Mouse (Mus musculus) heart, postnatal 0 days (tissue): ENCODE measurements around the gene Gtsf1. TPM values are rescaled to one million over a fixed set of nuclear protein-coding genes. Genes with fewer than 3 reads are reported as not detected.
A peak's percentile ranks its signal among the peaks of the same experiment; 100 is the strongest.

ENCODE experiments used
- ATAC-seq: fragments of 200-750 bp; cut with Nextera tagmentation; 2 replicates; pipeline ENCODE4 v1.8.0; 2017; ENCODE audit warnings: low read depth, moderate number of reproducible peaks, moderate library complexity; ENCODE audit not compliant: insufficient read depth
- DNase-seq: peaks from one replicate; pipeline ENCODE4 v3.0.0-alpha.2; 2016; ENCODE audit warnings: low spot score
- H3K27ac ChIP-seq: fragments of 300-500 bp; sonication (generic); 2 replicates; pipeline ENCODE4 v1.5.1; 2014; ENCODE audit warnings: low read depth, mild to moderate bottlenecking
- H3K27me3 ChIP-seq: fragments of 300-500 bp; sonication (generic); 2 replicates; pipeline ENCODE4 v1.6.1; 2014; ENCODE audit warnings: low read length, mixed read lengths; ENCODE audit not compliant: control insufficient read depth, insufficient read depth
- H3K36me3 ChIP-seq: fragments of 300-500 bp; sonication (generic); replicated peaks from 2 replicates; pipeline ENCODE4 v1.6.1; 2014; ENCODE audit warnings: low read length, mixed read lengths; ENCODE audit not compliant: control insufficient read depth, insufficient read depth
- H3K4me1 ChIP-seq: fragments of 300-500 bp; sonication (generic); 2 replicates; pipeline ENCODE4 v1.6.1; 2014; ENCODE audit warnings: antibody characterized with exemption; ENCODE audit not compliant: control insufficient read depth, insufficient read depth
- H3K4me2 ChIP-seq: fragments of 300-500 bp; sonication (generic); 2 replicates; pipeline ENCODE4 v1.6.1; 2014; ENCODE audit warnings: low read depth, mild to moderate bottlenecking, low read length, moderate library complexity
- H3K4me3 ChIP-seq: fragments of 300-500 bp; sonication (generic); 2 replicates; pipeline ENCODE4 v1.5.1; 2014; ENCODE audit warnings: low read depth, low read length
- H3K9ac ChIP-seq: fragments of 300-500 bp; sonication (generic); replicated peaks from 2 replicates; pipeline ENCODE4 v1.6.1; 2014; ENCODE audit warnings: low read depth, low read length, mixed read lengths
- H3K9me3 ChIP-seq: fragments of 300-500 bp; sonication (generic); replicated peaks from 2 replicates; pipeline ENCODE4 v1.6.1; 2016; ENCODE audit warnings: low read length; ENCODE audit not compliant: control insufficient read depth
- CTCF ChIP-seq: IDR thresholded peaks from 2 replicates; pipeline ENCODE4 v1.5.1; 2016; ENCODE audit warnings: antibody characterized with exemption, control low read depth, low read depth
- EP300 ChIP-seq: IDR thresholded peaks from 2 replicates; pipeline ENCODE4 v1.6.1; 2016; ENCODE audit warnings: antibody characterized with exemption, low read depth
- WGBS: fragments of 180-500 bp; shearing (Covaris S2); extraction: QIAGEN DNeasy Blood & Tissue Kit; methylation state at CpG from one replicate; pipeline ENCODE4 v1.1.7; 2014; 5-methylcytosine and 5-hydroxymethylcytosine counted together
- polyA plus RNA-seq: library from polyadenylated mRNA; unstranded; fragments of >200 nt; fragmentation: Nextera tagmentation; extraction: Ambion mirVana; gene quantifications from 2 replicates; pipeline ENCODE4 v1.2.1, GENCODE M21; 2015
- total RNA-seq: library from RNA; depleted of rRNA; stranded (reverse); fragments of >200 nt; gene quantifications from 2 replicates; pipeline ENCODE4 v1.2.3, GENCODE M21; 2014; ENCODE audit warnings: low replicate concordance

The Gtsf1 gene
- total and polyA plus RNA-seq, 2 experiments from 2014 or later = 13.7 TPM; not detected in 1

- no peaks in the 10 kb centered on the region for H3K36me3 ChIP-seq
- no peak for ATAC-seq
- no peak overlapping the region for H3K4me3 ChIP-seq
- no peak overlapping the region for H3K4me2 ChIP-seq
- peak overlapping the region; percentile 95; the same call in 1 of the 2 replicates for H3K27ac ChIP-seq
- peak; percentile 15 for DNase-seq
- WGBS = 75% methylated on average over 4 of the region's 4 CpGs
- no peaks in the 10 kb centered on the region for H3K27me3 ChIP-seq
- no peaks in the 10 kb centered on the region for H3K9me3 ChIP-seq
- H3K9ac ChIP-seq = no peak overlapping the region
- TF ChIP-seq EP300 = no peak
- H3K4me1 ChIP-seq = peaks cover 35% of the 10 kb centered on the region
These were observed 61.9 kb downstream of the Gtsf1 start for GRCm38 (mm10) chr15:103368179-103368940.

- Histone ChIP-seq H3K4me3 (peak within 1 kb of the TSS; percentile 94), H3K27me3 (no peaks in the 10 kb centered on the region), H3K4me2 (peak within 1 kb of the TSS; percentile 83), H3K9me3 (no peaks in the 10 kb centered on the region), H3K9ac (peak within 1 kb of the TSS; percentile 100), H3K27ac (peak within 1 kb of the TSS; percentile 95), H3K36me3 (no peaks in the 10 kb centered on the region), H3K4me1 (peaks cover 41% of the 10 kb centered on the region)
- ATAC-seq = peak; percentile 76
- 2% methylated on average over 47 of the region's 51 CpGs for WGBS
- TF ChIP-seq CTCF (peak; percentile 20; the same call in 1 of the 2 replicates), EP300 (peak; percentile 35; the same call in 1 of the 2 replicates)
- peak; percentile 76 for DNase-seq
These were observed 63.7 kb downstream of the Gtsf1 start, which contains the start of gene Itga5 for GRCm38 (mm10) chr15:103366376-103367149. Itga5 (minus strand) TSS chr15:103366763.

GRCm38 (mm10) chr15:103365471-103366375, 64.5 kb downstream of the Gtsf1 start:
- H3K9me3 ChIP-seq = no peaks in the 10 kb centered on the region
- H3K27me3 ChIP-seq = no peaks in the 10 kb centered on the region
- peaks cover 38% of the 10 kb centered on the region for H3K4me1 ChIP-seq
- H3K4me2 ChIP-seq = peak overlapping the region; percentile 83
- peak; percentile 63 for DNase-seq
- peak overlapping the region; percentile 100 for H3K9ac ChIP-seq
- WGBS = under 1% methylated on average over 51 of the region's 51 CpGs
- peak overlapping the region; percentile 94 for H3K4me3 ChIP-seq
- TF ChIP-seq EP300 (no peak), CTCF (no peak)
- peak overlapping the region; percentile 95 for H3K27ac ChIP-seq
- peak; percentile 44 for ATAC-seq
- no peaks in the 10 kb centered on the region for H3K36me3 ChIP-seq

- Histone ChIP-seq H3K27ac (peak overlapping the region; percentile 95), H3K4me2 (peak overlapping the region; percentile 83), H3K4me1 (peaks cover 45% of the 10 kb centered on the region), H3K4me3 (peak overlapping the region; percentile 94), H3K27me3 (no peaks in the 10 kb centered on the region), H3K36me3 (no peaks in the 10 kb centered on the region), H3K9me3 (no peaks in the 10 kb centered on the region), H3K9ac (peak overlapping the region; percentile 100)
- ATAC-seq (no peak), DNase-seq (no peak)
- 11% methylated on average over 4 of the region's 4 CpGs for WGBS
- TF ChIP-seq EP300 (no peak), CTCF (no peak)
These were observed 65.5 kb downstream of the Gtsf1 start for GRCm38 (mm10) chr15:103364761-103365160.

- Histone ChIP-seq H3K4me2 (peak overlapping the region; percentile 83), H3K4me3 (peak overlapping the region; percentile 94), H3K27me3 (no peaks in the 10 kb centered on the region), H3K9ac (peak overlapping the region; percentile 100), H3K27ac (peak overlapping the region; percentile 95), H3K9me3 (no peaks in the 10 kb centered on the region), H3K4me1 (peaks cover 54% of the 10 kb centered on the region), H3K36me3 (no peaks in the 10 kb centered on the region)
- 36% methylated on average over 1 of the region's 1 CpGs for WGBS
- DNase-seq = no peak
- ATAC-seq = no peak
- TF ChIP-seq EP300 (no peak), CTCF (no peak)
These were observed 66.5 kb downstream of the Gtsf1 start for GRCm38 (mm10) chr15:103363809-103364208.
